Mouse (Mus musculus): ENCODE results near the gene Bri3. TPM values are rescaled to one million over a fixed set of nuclear protein-coding genes. Genes with fewer than 3 reads are reported as not detected.

Bri3 gene
- polyA plus RNA-seq, 1 experiment from 2014 or later, result 111 TPM

DNA sequence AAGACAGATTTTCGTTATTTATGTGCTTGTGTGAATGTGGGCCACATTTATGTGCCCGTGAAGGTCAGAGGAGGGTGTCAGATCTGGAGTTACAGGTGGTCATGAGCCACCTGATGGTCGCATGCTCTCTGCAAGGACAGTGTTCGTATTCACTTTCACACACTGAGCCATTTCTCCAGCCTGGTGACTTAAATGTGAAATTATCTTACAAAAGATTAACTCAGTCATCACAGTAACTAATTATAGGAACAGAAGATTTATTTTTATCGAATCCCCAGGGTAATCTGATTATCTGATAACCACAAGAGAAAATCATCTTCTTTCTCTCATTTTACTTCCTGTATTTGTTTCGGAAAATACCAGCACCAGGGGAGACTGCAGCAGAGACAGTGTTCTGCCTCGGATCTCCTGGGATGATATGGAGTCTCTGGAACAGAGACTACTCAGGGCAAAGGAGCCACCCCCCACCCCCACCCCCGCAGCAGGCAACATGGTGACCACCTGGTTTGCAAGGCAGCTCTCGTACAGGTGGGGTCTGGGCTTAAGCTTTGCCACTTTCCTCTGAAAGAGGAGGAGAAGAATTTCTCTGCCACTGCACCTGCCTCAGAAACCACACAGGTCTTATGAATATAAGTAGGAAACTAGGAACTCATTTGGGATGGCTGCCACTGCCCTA, 42.5 kb downstream of the Bri3 start:
- no peak overlapping the region for H3K4me2 ChIP-seq (replicated peaks)
- H3K9me3 ChIP-seq, result no peaks in the 10 kb centered on the region
- H3K4me1 ChIP-seq, result no peaks in the 10 kb centered on the region
- H3K9ac ChIP-seq (replicated peaks), result no peak overlapping the region
- H3K4me3 ChIP-seq, result no peak overlapping the region
- ATAC-seq (replicated peaks), result no peak
- no peak overlapping the region for H3K27ac ChIP-seq (replicated peaks)
- 80% methylated on average over 9 of the region's 9 CpGs for WGBS
- no peaks in the 10 kb centered on the region for H3K27me3 ChIP-seq
- H3K36me3 ChIP-seq, result no peaks in the 10 kb centered on the region

- H3K9me3 ChIP-seq, result no peaks in the 10 kb centered on the region
- 84% methylated on average over 3 of the region's 3 CpGs for WGBS
- H3K4me3 ChIP-seq, result no peak overlapping the region
- H3K27ac ChIP-seq (replicated peaks), result no peak overlapping the region
- no peaks in the 10 kb centered on the region for H3K36me3 ChIP-seq
- no peaks in the 10 kb centered on the region for H3K4me1 ChIP-seq
- no peak for ATAC-seq (replicated peaks)
- no peaks in the 10 kb centered on the region for H3K27me3 ChIP-seq
- no peak overlapping the region for H3K9ac ChIP-seq (replicated peaks)
- H3K4me2 ChIP-seq (replicated peaks), result no peak overlapping the region
Observed at GRCm38 (mm10) chr5:144287267-144287820, 43.1 kb downstream of the Bri3 start.

DNA sequence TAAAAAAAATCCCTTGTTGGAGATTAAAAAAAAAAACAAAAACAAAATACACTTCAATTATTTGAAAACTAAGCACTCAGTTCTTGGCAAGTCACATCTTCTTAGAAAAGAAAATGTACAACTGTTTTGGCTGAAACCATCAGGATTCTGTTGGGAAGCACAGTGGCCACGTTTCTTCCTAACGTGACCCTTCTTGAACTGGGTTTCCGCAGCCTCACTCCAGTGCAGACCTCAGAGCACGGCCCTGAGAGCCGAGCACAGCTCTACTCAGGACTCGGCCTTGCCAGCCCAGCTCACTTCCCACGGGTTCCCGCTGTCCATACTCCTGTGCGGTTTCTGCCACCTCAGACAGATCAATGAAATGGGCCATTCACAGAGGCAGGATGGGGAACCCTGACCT, 44.2 kb downstream of the Bri3 start:
- no peak for ATAC-seq (replicated peaks)
- H3K36me3 ChIP-seq, result no peaks in the 10 kb centered on the region
- H3K4me3 ChIP-seq, result no peak overlapping the region
- no peak overlapping the region for H3K4me2 ChIP-seq (replicated peaks)
- H3K9me3 ChIP-seq, result no peaks in the 10 kb centered on the region
- no peak overlapping the region for H3K27ac ChIP-seq (replicated peaks)
- H3K4me1 ChIP-seq, result no peaks in the 10 kb centered on the region
- no peak overlapping the region for H3K9ac ChIP-seq (replicated peaks)
- H3K27me3 ChIP-seq, result no peaks in the 10 kb centered on the region
- 90% methylated on average over 9 of the region's 9 CpGs for WGBS

DNA sequence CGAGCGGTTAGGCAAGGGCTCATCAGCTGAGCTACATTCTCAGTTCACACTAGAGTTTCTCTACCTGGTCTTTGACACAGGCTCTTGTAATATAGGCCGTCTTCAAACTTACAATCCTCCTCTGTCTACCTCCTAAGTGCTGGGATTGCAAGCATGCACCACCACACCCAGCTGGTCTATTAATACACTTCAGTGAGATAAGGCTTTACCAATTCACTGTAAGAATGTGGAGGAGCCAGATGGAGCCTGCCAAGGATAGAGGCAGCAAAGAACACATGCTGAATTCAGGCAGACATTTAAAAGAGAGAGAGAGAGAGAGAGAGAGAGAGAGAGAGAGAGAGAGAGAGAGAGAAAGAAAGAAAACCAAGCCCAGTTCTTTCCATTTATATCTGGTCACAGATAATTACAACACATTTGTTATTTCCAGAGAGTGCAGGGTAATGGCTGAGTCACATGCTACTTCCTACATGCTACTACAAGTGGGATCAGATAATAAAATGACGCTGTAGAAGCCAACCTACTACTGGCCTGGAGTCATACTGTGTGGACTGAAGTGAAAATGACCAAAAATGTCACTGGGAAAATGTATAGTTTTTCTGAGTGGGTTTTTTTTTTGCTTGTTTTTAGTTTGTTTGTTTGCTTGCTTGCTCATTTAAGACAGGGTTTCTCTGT, 45.7 kb downstream of the Bri3 start:
- H3K36me3 ChIP-seq, result no peaks in the 10 kb centered on the region
- no peak for ATAC-seq (replicated peaks)

GRCm38 (mm10) chr5:144294908-144295307, 50.7 kb downstream of the Bri3 start:
- ATAC-seq (replicated peaks), result no peak
- Histone ChIP-seq H3K9me3 (no peaks in the 10 kb centered on the region), H3K9ac (replicated peaks) (no peak overlapping the region), H3K4me1 (no peaks in the 10 kb centered on the region), H3K4me2 (replicated peaks) (no peak overlapping the region), H3K27ac (replicated peaks) (no peak overlapping the region), H3K27me3 (no peaks in the 10 kb centered on the region), H3K4me3 (no peak overlapping the region), H3K36me3 (no peaks in the 10 kb centered on the region)
- WGBS, result 89% methylated on average over 7 of the region's 7 CpGs

More for the DNA sequence above, 45.7 kb downstream of the Bri3 start:
- Histone ChIP-seq H3K4me2 (replicated peaks) (no peak overlapping the region), H3K27me3 (no peaks in the 10 kb centered on the region), H3K27ac (replicated peaks) (no peak overlapping the region), H3K9ac (replicated peaks) (no peak overlapping the region), H3K4me3 (no peak overlapping the region), H3K4me1 (no peaks in the 10 kb centered on the region), H3K9me3 (no peaks in the 10 kb centered on the region)
- WGBS, result 93% methylated on average over 4 of the region's 4 CpGs

DNA sequence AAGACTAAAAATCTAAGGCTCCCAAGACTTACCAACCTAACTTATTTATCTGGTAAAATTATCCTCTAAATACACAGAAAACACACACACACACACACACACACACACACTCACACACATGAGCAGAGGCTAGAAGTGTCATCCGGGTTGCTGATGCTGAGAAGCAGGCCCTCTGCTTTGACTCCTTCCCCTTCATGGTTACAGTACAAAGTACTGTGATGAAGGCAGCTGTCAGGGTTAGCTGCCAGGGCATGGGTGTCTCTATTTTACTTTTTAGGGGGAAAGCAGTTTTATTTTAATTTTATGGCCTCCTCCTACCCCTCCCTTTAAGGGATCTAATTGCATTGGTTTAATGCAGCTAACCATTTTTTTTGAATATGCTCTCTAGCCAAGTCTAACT, 51.1 kb downstream of the Bri3 start:
- H3K36me3 ChIP-seq, result no peaks in the 10 kb centered on the region
- no peaks in the 10 kb centered on the region for H3K27me3 ChIP-seq
- no peak overlapping the region for H3K9ac ChIP-seq (replicated peaks)
- no peak overlapping the region for H3K4me2 ChIP-seq (replicated peaks)
- H3K4me1 ChIP-seq, result no peaks in the 10 kb centered on the region
- no peak for ATAC-seq (replicated peaks)
- no peaks in the 10 kb centered on the region for H3K9me3 ChIP-seq
- no peak overlapping the region for H3K4me3 ChIP-seq
- H3K27ac ChIP-seq (replicated peaks), result no peak overlapping the region
- 86% methylated on average over 1 of the region's 1 CpGs for WGBS

DNA sequence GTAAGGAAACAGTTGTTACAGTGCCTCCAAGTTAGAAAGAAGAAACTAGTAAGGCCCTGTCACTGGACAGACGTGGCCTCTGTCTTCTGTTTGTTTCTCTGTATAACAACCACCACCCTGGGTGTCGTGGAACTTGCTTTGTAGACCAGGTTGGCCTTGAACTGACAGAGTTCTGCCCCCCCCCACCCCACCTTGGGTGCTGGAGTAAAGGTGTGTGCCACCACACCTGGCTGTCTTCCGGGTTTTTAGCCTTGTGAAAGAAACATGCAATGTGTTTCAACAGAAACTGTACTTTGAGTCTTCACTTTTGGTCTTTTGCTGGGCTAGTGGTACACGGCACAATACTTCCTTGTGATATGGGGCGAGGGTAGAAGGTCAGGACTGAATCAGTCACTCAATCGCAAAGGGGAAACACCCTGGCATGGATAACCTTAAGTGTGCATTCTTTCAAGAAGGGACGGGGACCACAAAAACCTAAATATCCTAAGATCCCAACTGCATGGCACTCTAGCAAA, 51.9 kb downstream of the Bri3 start:
- no peak overlapping the region for H3K27ac ChIP-seq (replicated peaks)
- H3K9me3 ChIP-seq, result no peaks in the 10 kb centered on the region
- ATAC-seq (replicated peaks), result no peak
- no peak overlapping the region for H3K4me2 ChIP-seq (replicated peaks)
- no peak overlapping the region for H3K9ac ChIP-seq (replicated peaks)
- H3K27me3 ChIP-seq, result no peaks in the 10 kb centered on the region
- H3K36me3 ChIP-seq, result no peaks in the 10 kb centered on the region
- no peaks in the 10 kb centered on the region for H3K4me1 ChIP-seq
- 83% methylated on average over 7 of the region's 7 CpGs for WGBS
- H3K4me3 ChIP-seq, result no peak overlapping the region

DNA sequence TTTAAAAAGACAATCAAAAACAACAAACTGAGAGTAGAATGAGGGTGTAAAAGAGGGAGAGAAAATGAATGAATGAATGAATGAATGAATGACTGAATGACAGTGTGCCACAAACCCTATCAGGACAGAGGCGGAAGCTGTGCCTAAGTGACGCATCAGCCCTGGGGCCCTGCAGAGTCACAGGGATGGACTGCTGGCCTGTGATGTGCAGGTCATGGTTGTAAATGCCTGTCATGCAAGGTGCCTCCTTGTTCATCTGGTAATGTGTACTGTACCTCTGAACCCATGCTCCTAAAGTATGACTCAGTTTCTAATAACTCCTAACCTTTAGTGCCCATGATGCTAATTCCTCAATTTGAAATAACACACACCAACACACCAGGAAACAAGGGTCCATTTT, 58.8 kb downstream of the Bri3 start:
- 91% methylated on average over 2 of the region's 2 CpGs for WGBS
- no peak for ATAC-seq (replicated peaks)
- Histone ChIP-seq H3K36me3 (no peaks in the 10 kb centered on the region), H3K27ac (replicated peaks) (no peak overlapping the region), H3K9ac (replicated peaks) (no peak overlapping the region), H3K4me3 (no peak overlapping the region), H3K4me2 (replicated peaks) (no peak overlapping the region), H3K27me3 (no peaks in the 10 kb centered on the region), H3K9me3 (no peaks in the 10 kb centered on the region), H3K4me1 (no peaks in the 10 kb centered on the region)

GRCm38 (mm10) chr5:144308929-144309328, 64.7 kb downstream of the Bri3 start:
- no peak overlapping the region for H3K4me2 ChIP-seq (replicated peaks)
- no peak overlapping the region for H3K4me3 ChIP-seq
- H3K27me3 ChIP-seq, result no peaks in the 10 kb centered on the region
- H3K36me3 ChIP-seq, result no peaks in the 10 kb centered on the region
- no peak overlapping the region for H3K9ac ChIP-seq (replicated peaks)
- WGBS, result 85% methylated on average over 4 of the region's 4 CpGs
- H3K27ac ChIP-seq (replicated peaks), result no peak overlapping the region
- ATAC-seq (replicated peaks), result no peak
- H3K9me3 ChIP-seq, result no peaks in the 10 kb centered on the region
- no peaks in the 10 kb centered on the region for H3K4me1 ChIP-seq

DNA sequence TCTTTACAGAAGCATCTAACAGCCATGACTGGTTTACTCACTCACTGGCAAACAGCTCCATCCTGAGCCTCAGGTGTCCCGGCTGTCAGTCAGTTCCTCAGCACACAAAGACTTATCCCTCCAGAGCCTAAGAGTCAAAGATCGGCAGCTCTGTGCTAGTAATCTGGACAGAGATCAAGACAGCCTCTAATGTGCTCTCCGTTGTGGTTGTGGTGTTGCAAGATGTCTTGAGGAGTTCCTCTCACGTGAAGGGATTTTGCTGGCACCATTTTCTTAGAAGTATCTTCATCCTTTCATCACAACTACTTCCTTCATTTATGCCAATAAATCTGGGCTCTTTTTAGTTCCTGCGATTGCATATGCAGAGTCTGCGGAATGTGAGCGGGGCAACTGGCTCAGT, 67.9 kb downstream of the Bri3 start:
- 88% methylated on average over 7 of the region's 7 CpGs for WGBS
- no peaks in the 10 kb centered on the region for H3K36me3 ChIP-seq
- no peak overlapping the region for H3K9ac ChIP-seq (replicated peaks)
- no peaks in the 10 kb centered on the region for H3K4me1 ChIP-seq
- no peaks in the 10 kb centered on the region for H3K9me3 ChIP-seq
- no peak for ATAC-seq (replicated peaks)
- H3K27me3 ChIP-seq, result no peaks in the 10 kb centered on the region
- no peak overlapping the region for H3K4me3 ChIP-seq
- no peak overlapping the region for H3K4me2 ChIP-seq (replicated peaks)
- H3K27ac ChIP-seq (replicated peaks), result no peak overlapping the region

DNA sequence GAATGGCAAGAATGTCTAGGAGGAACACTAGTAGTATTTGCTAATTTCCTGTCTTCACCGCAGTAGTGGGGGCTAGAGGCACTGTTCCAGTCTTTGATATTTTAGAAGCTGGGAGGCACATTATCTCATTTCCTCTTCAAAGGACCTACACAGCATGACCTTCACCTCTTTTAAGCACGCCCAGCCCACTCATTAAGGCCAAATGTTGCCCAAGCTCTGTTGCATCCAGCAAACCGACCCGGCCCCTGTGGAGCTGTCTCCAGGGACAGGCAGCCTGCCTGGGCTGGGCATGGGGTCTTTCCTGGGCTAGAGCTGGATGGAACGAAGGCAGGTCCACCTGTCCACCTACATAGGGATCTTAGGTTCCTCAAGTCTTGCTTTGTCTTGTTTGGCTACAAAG, 69.1 kb downstream of the Bri3 start:
- Histone ChIP-seq H3K27ac (replicated peaks) (no peak overlapping the region), H3K36me3 (no peaks in the 10 kb centered on the region), H3K9ac (replicated peaks) (no peak overlapping the region), H3K4me2 (replicated peaks) (no peak overlapping the region), H3K4me1 (no peaks in the 10 kb centered on the region), H3K27me3 (no peaks in the 10 kb centered on the region), H3K4me3 (no peak overlapping the region), H3K9me3 (no peaks in the 10 kb centered on the region)
- no peak for ATAC-seq (replicated peaks)
- WGBS, result 29% methylated on average over 5 of the region's 5 CpGs

DNA sequence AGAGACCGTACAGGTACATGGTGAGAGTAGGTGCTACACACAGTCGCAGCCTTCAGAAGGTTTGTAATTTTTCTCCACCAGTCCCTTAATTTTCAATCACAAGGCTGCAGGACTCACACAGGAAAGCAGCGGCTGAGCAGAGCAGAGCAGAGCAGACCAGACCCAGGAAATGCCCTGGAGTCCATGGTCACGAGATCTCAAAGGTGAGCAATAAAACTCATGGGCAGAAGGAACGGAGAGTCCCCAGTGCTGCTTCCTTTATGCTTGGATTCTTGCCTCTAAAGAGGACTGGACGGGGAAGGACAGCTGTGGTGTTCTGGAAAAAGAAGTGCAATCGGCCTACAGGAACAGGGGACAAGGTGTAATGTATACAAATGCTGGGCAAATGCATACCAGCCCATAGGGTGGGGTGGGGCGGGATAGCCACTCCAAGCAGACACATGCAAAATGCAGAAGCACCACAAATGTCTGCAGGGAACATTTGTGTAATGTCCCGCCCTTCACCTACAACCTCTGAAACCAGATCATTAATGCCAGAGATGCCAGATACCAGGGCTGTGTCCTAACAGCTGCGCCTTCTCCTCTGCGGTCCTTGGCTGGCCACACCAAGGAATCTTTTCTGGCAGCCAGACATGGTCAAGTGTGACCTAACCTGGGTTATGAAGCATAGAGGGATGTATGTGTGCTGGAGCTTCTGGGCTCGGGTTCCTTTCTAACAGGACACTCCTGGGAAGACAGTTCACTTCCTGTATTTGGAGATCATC, 70.7 kb downstream of the Bri3 start:
- WGBS, result 92% methylated on average over 12 of the region's 12 CpGs

More for the DNA sequence above, 70.7 kb downstream of the Bri3 start:
- Histone ChIP-seq H3K36me3 (no peaks in the 10 kb centered on the region), H3K4me3 (no peak overlapping the region), H3K9me3 (no peaks in the 10 kb centered on the region), H3K9ac (replicated peaks) (no peak overlapping the region), H3K27me3 (no peaks in the 10 kb centered on the region), H3K4me2 (replicated peaks) (no peak overlapping the region), H3K27ac (replicated peaks) (no peak overlapping the region), H3K4me1 (no peaks in the 10 kb centered on the region)
- ATAC-seq (replicated peaks), result no peak
